Mouse (Mus musculus): ENCODE measurements around the gene Gpc3.

- TF ChIP-seq CTCF (IDR thresholded peaks at IDR 0.05; ENCODE audit: low read depth): no peak
- TF ChIP-seq EP300 (IDR thresholded peaks at IDR 0.05; ENCODE audit: low read depth): no peak
Observed at GRCm38 (mm10) chrX:52533098-52533497, 80.7 kb downstream of the Gpc3 start.

Data from liver, embryonic 14.5 days (tissue).